Mouse (Mus musculus): ENCODE data around the gene Smc1b. TPM values are rescaled to one million over a fixed set of nuclear protein-coding genes. Genes with fewer than 3 reads are reported as not detected.
A peak's percentile ranks its signal among the peaks of the same experiment; 100 is the strongest.

The Smc1b gene
- polyA plus RNA-seq, 1 experiment = 0.23 TPM

DNA sequence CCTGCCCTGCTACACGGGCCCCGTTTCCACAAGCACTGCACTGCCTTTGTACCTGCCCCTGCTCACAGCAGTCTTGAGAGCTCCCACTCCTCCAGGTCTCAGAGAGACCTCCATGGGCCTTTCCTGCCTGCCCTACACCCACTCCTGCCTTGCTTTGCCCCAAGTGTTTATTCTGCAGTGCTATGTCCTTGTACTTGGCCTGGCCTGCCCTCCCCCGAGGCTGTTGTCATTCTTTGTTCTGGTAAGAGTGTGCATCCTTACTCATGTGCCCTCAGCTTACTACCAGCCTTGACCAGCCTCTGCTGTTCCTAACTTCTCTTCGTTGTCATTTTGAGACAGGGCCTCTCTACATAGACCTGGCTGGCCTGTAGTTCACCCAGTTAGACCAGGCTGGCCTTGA lies 83.9 kb downstream of the Smc1b start:
- no peak overlapping the region for H3K4me3 ChIP-seq (replicated peaks; ENCODE audit: insufficient read depth, low read depth, low read length)
- WGBS = 76% methylated on average over 4 of the region's 4 CpGs
- no peak for DNase-seq
- no peaks in the 10 kb centered on the region for H3K4me1 ChIP-seq (ENCODE audit: control insufficient read depth, insufficient read depth, low read length)
- no peaks in the 10 kb centered on the region for H3K27me3 ChIP-seq (ENCODE audit: control insufficient read depth, insufficient read depth, low read length)
- TF ChIP-seq CTCF (IDR thresholded peaks at IDR 0.05; ENCODE audit: borderline replicate concordance, insufficient read depth, low read depth, low read length) (no peak), POLR2A (IDR thresholded peaks at IDR 0.05; ENCODE audit: borderline replicate concordance, insufficient read depth, low read length) (no peak)
- H3K27ac ChIP-seq (ENCODE audit: insufficient read depth, low read length) = no peak overlapping the region

DNA sequence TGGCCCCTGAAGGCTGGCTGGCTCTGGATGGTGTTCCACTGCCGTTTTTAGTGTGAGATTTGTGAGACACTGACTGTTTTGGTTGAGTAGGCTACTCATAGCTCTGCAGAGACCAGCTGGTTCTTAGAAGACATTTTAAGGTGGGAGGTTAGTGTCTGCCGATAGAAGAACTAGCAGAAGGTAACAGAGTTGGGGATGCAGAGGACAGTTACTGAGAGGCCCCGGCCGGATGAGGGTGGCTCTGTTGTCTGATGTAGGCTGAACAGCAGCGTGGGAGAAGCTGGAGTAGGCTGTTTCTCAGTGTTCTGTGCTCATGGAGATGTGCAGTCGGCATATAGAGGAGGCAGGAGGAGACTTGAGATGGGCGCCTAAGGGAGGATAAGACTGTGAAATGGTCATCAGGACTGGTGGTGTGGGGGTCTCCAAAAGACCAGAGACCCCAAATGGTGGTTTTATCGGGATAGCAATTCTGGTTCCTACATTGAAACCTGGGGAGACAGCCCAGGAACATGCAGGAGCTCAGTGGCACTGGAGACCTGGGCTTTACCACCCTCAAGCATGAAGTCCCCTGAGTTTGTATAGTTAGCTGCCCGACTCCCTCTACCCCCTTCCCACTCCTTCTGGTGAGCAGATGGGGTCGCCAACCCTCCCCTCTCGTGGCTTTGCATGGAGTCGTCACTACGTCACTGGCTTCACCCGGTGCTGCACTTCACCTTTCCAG lies 85.4 kb downstream of the Smc1b start:
- Histone ChIP-seq H3K27me3 (ENCODE audit: control insufficient read depth, insufficient read depth, low read length) (no peaks in the 10 kb centered on the region), H3K27ac (ENCODE audit: insufficient read depth, low read length) (no peak overlapping the region), H3K4me3 (replicated peaks; ENCODE audit: insufficient read depth, low read depth, low read length) (no peak overlapping the region), H3K4me1 (ENCODE audit: control insufficient read depth, insufficient read depth, low read length) (peaks cover 5% of the 10 kb centered on the region; the same call in 1 of the 2 replicates)
- WGBS = 81% methylated on average over 14 of the region's 14 CpGs
- DNase-seq = no peak
- TF ChIP-seq CTCF (IDR thresholded peaks at IDR 0.05; ENCODE audit: borderline replicate concordance, insufficient read depth, low read depth, low read length) = no peak
- no peak for TF ChIP-seq POLR2A (IDR thresholded peaks at IDR 0.05; ENCODE audit: borderline replicate concordance, insufficient read depth, low read length)

DNA sequence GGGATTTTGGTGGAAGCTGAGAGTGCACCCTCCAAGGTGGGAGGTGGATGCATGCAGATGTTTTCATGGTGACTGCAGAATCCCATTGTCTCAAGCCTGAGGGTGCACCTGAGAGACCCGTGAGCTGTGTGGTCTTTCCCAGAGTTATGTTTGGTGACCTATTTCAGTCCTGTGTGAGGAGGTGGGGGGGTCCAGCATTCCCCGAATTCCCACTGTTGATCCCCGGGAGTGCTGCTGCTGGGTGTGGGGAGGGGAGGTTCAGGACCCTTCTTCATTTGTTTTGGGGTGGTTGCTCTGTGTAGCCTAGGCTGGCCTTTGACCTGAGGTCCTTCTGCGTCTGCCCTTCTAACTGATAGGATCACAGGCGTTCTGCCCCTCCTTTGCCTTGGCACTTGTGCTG lies 88.0 kb downstream of the Smc1b start:
- WGBS = 86% methylated on average over 5 of the region's 5 CpGs

DNA sequence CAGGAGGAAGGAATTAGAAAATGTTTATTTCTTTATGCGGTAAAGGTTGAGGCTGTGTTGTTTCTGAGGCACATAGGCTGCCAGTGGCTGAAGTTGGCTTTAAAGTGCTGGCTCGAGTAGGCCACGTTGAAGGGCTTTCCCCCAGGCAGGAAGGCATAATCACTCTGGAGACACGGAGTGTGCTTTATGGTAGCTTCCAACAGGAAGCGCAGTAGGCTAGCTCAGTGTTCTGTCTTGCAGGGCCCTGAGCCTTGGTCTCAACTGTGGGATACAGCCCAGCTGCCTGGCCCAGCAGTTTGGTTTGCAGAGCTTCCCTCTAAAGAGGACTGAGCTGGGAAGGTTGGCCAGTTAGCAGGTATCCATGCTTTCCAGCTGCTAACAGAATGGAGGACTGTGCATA lies 88.6 kb downstream of the Smc1b start:
- 66% methylated on average over 5 of the region's 5 CpGs for WGBS
- H3K4me1 ChIP-seq (ENCODE audit: control insufficient read depth, insufficient read depth, low read length) = peaks cover 5% of the 10 kb centered on the region; the same call in 1 of the 2 replicates
- no peak overlapping the region for H3K4me3 ChIP-seq (replicated peaks; ENCODE audit: insufficient read depth, low read depth, low read length)
- TF ChIP-seq CTCF (IDR thresholded peaks at IDR 0.05; ENCODE audit: borderline replicate concordance, insufficient read depth, low read depth, low read length) = no peak
- no peak for TF ChIP-seq POLR2A (IDR thresholded peaks at IDR 0.05; ENCODE audit: borderline replicate concordance, insufficient read depth, low read length)
- DNase-seq = no peak
- no peaks in the 10 kb centered on the region for H3K27me3 ChIP-seq (ENCODE audit: control insufficient read depth, insufficient read depth, low read length)
- no peak overlapping the region for H3K27ac ChIP-seq (ENCODE audit: insufficient read depth, low read length)

More for the DNA sequence above, 88.0 kb downstream of the Smc1b start:
- no peak overlapping the region for H3K4me3 ChIP-seq (replicated peaks; ENCODE audit: insufficient read depth, low read depth, low read length)
- no peak overlapping the region for H3K27ac ChIP-seq (ENCODE audit: insufficient read depth, low read length)
- TF ChIP-seq POLR2A (IDR thresholded peaks at IDR 0.05; ENCODE audit: borderline replicate concordance, insufficient read depth, low read length) (no peak), CTCF (IDR thresholded peaks at IDR 0.05; ENCODE audit: borderline replicate concordance, insufficient read depth, low read depth, low read length) (no peak)
- H3K4me1 ChIP-seq (ENCODE audit: control insufficient read depth, insufficient read depth, low read length) = peaks cover 5% of the 10 kb centered on the region; the same call in 1 of the 2 replicates
- no peaks in the 10 kb centered on the region for H3K27me3 ChIP-seq (ENCODE audit: control insufficient read depth, insufficient read depth, low read length)
- DNase-seq = no peak

DNA sequence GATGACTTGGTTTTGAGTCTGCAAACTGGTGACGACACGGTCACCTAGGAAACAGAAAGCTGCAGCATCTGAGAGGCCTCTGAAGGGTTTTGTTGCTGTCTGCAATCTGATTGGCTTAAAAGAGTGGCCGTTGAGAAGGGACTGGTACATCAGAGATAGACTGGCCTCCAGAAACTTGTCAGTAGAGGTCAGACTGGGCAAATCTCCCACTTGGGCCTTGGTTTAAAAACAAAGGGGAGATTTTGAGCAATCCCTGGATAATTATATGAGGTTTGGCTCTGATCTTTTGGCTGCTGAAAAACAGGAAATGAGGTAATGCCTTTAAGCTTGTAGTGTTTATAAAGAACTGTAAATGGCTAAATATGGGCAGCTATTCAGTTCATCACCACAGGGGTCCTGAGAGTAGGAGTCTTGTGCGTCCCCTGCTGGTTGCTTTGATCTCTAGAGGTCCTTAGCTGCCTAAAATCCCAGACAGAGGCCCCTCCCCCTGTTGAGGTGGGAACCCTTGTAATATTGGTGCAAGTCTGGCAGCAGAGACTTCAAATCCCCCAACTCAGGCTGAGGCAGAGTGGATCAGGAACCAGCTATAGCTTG lies 89.3 kb downstream of the Smc1b start:
- Histone ChIP-seq H3K27ac (ENCODE audit: insufficient read depth, low read length) (no peak overlapping the region), H3K4me3 (replicated peaks; ENCODE audit: insufficient read depth, low read depth, low read length) (no peak overlapping the region), H3K27me3 (ENCODE audit: control insufficient read depth, insufficient read depth, low read length) (no peaks in the 10 kb centered on the region), H3K4me1 (ENCODE audit: control insufficient read depth, insufficient read depth, low read length) (peaks cover 5% of the 10 kb centered on the region; the same call in 1 of the 2 replicates)
- 18% methylated on average over 4 of the region's 4 CpGs for WGBS
- TF ChIP-seq POLR2A (IDR thresholded peaks at IDR 0.05; ENCODE audit: borderline replicate concordance, insufficient read depth, low read length) (no peak), CTCF (IDR thresholded peaks at IDR 0.05; ENCODE audit: borderline replicate concordance, insufficient read depth, low read depth, low read length) (peak; percentile 48; the same call in 1 of the 2 replicates)
- peak; percentile 46 to 52 for DNase-seq

DNA sequence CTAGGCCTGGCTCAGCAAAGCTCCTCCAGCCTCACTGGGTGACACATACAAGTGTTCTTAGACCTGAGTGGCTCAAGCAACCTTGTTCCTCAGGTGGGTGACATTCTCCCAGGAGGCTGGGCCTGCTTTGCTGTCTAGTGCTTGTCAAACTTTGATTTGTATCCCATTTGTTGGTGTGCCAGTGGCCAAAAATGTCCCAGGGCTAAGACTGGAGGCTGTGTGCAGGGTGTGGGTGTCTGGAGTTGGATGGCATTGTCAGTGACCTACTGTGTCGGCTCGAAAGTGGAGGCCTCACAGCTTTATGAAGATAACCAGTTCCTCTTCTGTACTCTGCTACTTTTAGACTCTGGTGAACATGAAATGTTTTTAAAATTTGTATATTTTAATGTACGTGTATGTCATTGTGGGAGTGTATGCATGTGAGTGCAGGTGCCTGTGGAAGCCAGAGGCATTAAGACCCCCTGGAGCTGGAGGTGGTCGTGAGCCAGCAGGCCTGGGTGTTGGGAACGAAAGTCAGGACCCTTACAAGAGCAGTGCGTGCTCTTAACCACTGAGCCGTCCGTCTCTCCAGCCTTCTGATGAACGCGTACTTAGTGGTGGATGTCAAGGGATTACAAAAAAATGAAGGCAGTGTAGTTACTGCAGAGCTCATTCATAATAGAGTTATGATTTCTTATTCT lies 90.1 kb downstream of the Smc1b start:
- no peaks in the 10 kb centered on the region for H3K27me3 ChIP-seq (ENCODE audit: control insufficient read depth, insufficient read depth, low read length)
- no peak for DNase-seq
- H3K4me3 ChIP-seq (replicated peaks; ENCODE audit: insufficient read depth, low read depth, low read length) = no peak overlapping the region
- H3K27ac ChIP-seq (ENCODE audit: insufficient read depth, low read length) = no peak overlapping the region
- 62% methylated on average over 10 of the region's 10 CpGs for WGBS
- no peak for TF ChIP-seq POLR2A (IDR thresholded peaks at IDR 0.05; ENCODE audit: borderline replicate concordance, insufficient read depth, low read length)
- TF ChIP-seq CTCF (IDR thresholded peaks at IDR 0.05; ENCODE audit: borderline replicate concordance, insufficient read depth, low read depth, low read length) = no peak
- peaks cover 5% of the 10 kb centered on the region; the same call in 1 of the 2 replicates for H3K4me1 ChIP-seq (ENCODE audit: control insufficient read depth, insufficient read depth, low read length)

DNA sequence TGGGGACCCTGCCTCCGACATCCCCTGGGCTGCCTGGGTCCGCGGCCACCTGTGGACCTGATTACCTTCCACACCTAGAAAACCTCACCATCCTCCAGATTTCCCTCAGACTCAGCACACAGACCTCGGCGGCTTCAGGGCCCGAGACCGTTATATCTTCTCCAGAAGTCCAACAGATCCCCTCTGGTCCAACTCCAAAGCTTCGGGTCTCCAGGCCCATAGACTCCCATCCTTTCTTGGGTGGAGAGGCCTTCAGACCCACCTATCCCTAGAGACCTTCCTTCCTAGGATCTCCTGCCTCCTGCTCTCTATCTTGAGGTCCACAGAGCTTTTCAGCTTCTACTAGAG lies 94.4 kb downstream of the Smc1b start:
- no peak for DNase-seq
- no peak overlapping the region for H3K27ac ChIP-seq (ENCODE audit: insufficient read depth, low read length)

More for the DNA sequence above, 94.4 kb downstream of the Smc1b start:
- no peak for TF ChIP-seq POLR2A (IDR thresholded peaks at IDR 0.05; ENCODE audit: borderline replicate concordance, insufficient read depth, low read length)
- no peak for TF ChIP-seq CTCF (IDR thresholded peaks at IDR 0.05; ENCODE audit: borderline replicate concordance, insufficient read depth, low read depth, low read length)
- peaks cover 5% of the 10 kb centered on the region; the same call in 1 of the 2 replicates for H3K4me1 ChIP-seq (ENCODE audit: control insufficient read depth, insufficient read depth, low read length)
- H3K4me3 ChIP-seq (replicated peaks; ENCODE audit: insufficient read depth, low read depth, low read length) = peak overlapping the region; percentile 64
- H3K27me3 ChIP-seq (ENCODE audit: control insufficient read depth, insufficient read depth, low read length) = no peaks in the 10 kb centered on the region
- WGBS = under 1% methylated on average over 8 of the region's 8 CpGs
